Mouse (Mus musculus): ENCODE measurements at regions not wholly inside any gene's neighbourhood (a gene's known extent, or its start where the extent isn't known, plus 50 kb on each side); places are given as distances from the start of the nearest gene placed in this dataset.

DNA sequence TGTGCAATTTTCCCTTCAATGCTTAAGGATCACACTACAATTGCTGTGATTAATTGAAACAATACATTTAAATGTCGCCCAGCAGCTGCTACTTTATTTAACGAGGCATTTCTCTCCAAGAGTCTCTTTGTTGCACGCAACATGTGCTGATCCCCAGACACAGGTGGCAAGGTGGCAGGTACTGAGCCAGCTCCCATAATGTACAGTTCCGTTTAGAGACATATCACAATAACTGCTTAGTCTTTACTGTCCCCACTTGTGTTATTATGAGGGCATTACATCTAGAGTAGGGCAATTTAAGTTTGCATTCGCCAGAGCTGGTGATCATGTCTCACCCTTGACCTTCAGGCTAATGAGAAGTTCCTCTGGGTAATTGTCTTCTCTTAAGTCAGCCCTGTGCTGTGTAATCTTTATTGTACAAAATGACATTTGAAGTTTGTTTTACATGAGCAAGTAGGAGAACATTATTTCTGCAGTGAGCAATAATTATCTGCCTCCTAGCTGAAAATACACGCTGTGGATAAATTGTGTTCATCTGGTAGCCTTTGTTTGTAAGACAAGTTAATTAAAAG lies 1005.7 kb upstream of the Nudt12 start:
- no peak for DNase-seq

DNA sequence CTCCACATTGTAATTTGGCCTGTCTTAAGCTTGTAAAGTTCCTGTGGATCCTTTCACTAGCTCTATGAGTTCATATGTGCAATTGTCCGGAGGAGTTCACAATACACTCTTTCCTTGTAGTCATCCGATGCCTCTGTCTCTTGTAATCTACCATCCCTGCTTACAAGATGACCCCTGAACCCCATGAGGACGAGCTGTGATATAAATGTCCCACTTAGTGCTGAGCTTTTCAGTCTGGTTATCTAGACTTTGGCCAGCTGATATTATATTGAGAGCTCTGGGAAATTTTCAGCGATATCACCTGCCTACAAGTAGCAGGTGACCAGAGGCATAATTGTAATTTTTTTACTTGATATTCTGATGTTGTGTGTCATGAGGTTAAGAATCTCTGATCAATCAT lies 984.8 kb upstream of the Nudt12 start:
- DNase-seq, result no peak

DNA sequence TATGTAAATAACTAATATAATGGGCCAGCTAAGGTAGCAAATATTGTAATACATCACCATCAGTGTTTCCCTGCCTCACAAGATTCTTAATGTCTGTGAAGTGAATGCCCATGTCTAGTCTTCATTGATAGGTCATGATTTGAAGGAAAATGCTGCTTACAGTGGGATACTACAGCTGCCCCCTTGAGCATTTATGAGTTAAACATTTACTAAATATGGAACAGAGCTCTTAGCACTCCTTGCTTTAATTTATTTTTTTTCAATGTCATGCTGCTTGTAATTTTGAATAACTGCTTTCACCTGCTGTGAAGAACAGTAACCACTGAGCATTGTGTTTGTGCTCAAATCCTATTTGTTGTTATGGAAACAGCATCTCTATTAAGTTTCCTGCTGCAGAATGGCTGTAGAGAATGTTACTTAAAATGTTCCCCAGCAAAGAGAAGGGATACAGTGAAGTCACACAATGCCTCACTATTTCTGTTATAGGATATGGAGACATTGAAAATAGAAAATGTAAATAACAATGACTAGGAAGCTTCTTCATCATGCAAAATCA lies 966.2 kb upstream of the Nudt12 start:
- no peak for DNase-seq

DNA sequence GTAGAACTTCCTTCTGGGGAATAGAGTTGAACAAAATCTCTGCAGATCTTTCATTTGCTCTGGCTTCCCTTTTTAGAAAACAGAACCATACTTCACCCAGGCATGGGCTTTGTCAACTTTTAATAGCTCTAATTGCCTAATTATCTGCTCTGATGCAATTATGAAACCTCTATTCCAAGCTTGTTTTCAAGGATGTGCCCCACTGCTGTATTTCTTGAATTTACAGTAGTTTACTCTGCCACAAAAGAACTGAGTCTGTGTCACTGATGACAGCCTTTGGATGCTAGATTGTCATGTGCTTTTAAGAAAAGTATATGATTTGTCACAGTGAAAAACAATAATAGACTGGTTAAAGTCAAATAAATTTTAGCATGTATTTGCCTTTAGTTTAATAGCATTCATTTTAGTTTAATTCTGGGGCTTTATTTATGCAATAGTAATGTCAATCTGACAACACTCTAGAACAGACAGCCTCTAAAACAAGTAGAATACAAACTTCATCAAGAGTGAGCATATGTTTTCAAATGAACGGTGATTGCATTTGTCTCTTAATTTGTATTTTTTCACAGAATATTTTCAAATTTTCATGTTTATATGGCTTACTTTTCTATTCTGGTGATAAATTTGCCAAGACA lies 964.1 kb upstream of the Nudt12 start:
- no peak for DNase-seq

GRCm38 (mm10) chr17:59967383-59967782 lies 954.2 kb upstream of the Nudt12 start:
- no peak for DNase-seq

GRCm38 (mm10) chr17:59955300-59956057 lies 942.3 kb upstream of the Nudt12 start:
- no peak for DNase-seq

- no peak for DNase-seq
These were observed 933.3 kb upstream of the Nudt12 start for GRCm38 (mm10) chr17:59946433-59946832.

DNA sequence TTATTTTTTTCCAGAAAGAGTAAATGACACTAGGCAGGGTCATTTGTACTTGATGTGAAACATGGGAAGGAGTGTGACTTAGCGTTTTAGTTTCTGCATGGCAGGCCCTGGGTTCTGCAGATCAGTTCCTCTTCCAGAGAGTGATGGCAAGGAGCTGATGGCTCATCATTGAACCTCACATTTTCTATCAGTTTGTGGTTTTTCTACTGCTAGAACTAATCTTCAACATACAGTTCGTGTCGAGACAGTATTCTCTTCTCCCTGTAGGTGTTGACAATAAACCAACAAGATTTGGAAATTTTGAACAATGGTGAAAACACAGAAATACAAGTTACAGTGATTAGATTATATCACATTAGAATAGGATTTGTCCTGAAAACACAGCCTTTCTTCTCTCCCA lies 891.2 kb upstream of the Nudt12 start:
- DNase-seq, result no peak

DNA sequence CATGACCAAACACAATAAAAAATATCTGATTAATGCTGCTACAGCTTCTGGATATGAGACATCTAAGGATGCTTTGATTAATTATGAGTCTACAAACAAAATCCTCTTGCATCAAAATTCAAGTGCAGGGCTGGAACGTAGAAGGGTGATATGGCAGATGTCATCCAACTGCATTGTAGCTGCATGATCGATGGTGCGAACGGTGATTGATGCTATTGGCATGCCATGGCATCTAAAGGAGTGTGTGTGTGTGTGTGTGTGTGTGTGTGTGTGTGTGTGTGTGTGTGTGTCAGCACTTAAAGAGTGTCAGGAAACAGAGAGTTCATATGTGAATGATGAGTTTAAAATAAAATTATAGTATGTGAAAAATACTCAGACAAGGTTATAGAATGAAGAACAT lies 864.6 kb upstream of the Nudt12 start:
- no peak for DNase-seq

GRCm38 (mm10) chr17:59848853-59849252 lies 835.7 kb upstream of the Nudt12 start:
- no peak for DNase-seq

DNA sequence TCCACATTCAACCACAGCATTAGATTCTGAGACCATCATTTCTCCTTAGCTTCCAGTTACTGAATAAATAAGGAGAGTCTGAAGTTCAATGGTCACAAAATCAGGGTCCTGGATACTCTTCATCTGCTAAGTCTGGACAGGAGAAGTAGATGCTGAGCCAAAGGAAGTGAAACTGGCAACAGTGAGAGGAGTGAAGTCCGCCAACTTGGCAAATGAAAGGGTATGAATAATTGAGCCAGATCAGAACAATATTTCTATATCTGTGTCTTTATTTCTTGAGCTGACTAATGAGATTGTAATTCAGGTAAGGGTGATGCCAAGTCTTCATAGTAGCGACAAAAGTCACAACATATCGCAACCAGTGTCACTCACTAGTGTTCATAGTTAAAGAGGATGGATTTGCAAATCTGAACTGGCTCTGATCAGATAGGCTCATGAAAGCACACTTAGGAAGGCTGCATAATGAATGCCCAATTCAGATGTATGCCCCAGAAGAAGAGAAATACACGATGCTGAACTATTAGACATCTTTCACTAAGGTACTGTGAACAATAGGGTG lies 832.2 kb upstream of the Nudt12 start:
- DNase-seq, result no peak

DNA sequence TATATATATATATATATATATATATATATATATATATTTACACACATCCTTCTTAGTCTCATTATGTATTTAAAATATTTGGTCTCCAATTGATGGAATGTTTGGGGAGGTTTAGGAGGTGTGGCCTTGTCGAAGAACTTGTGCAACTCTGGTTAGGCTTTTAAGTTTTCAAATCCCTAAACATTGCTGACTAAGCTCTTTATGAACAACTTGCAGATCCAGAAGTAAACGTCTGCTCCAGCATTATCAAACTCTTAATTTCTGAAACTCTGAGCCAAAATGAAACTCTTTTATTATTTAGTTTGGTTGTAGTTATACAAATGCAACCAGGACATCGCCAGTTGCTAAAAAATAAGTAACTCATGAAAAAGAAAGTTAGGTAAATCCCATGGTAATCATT lies 792.7 kb upstream of the Nudt12 start:
- no peak for DNase-seq

- DNase-seq, result no peak
These were observed 780.3 kb upstream of the Nudt12 start for GRCm38 (mm10) chr17:59793434-59793833.

DNA sequence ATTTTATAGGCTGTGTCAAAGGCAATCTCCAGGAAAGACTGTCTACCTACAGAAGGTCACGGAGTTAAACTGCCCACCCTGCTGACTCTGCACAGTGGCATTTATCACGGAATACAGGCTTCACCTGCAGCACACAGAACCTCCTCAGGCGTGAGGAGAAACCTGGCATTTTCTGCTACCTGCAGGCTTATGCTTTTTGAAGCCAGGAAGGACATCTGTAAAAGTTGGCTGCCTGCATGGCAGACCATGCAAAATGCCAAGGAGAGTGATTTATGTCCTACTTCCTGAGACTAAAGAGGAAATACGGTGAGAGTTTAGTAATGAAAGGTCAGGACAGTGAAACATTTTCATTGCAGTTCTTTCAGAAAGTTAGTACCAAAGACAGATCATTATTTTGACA lies 779.6 kb upstream of the Nudt12 start:
- peak; percentile 26 to 30 for DNase-seq

DNA sequence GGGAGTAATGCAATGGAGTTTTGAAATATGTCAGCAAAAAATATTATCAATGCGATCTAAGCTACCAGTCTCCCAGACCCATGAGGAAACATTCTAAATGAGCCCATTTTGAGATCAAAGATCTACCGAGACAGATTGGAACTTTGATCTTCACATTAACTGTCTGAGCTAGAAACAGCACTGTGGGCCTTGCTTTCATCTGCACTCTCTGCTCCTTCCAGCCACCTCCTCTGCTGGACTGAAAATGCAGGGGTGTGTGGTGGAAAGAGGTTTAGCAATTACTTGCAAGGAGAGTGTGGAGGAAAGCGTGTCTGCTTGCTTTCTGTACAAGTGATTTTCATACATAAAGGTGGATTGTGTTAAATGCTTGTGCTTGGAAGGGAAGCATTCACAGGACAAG lies 760.9 kb upstream of the Nudt12 start:
- DNase-seq, result no peak

DNA sequence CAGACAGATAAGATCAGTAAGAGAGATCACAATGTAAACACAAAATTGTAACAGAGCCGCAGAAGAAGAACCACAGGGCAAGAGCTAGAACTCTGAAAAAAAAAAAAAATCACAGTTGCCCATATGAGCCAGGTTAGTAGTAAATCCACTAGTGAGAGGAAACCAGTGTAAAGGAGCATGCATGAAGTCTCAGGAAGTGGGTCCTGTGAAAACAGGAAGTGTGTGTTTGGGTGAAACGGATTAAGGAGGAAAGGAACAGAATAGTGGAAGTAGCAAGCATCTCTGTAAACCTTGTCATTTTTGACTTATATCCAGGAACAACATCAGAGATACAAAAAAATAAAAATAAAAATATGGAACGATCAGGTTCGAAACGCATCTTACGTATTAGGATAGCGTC lies 753.4 kb upstream of the Nudt12 start:
- no peak for DNase-seq

DNA sequence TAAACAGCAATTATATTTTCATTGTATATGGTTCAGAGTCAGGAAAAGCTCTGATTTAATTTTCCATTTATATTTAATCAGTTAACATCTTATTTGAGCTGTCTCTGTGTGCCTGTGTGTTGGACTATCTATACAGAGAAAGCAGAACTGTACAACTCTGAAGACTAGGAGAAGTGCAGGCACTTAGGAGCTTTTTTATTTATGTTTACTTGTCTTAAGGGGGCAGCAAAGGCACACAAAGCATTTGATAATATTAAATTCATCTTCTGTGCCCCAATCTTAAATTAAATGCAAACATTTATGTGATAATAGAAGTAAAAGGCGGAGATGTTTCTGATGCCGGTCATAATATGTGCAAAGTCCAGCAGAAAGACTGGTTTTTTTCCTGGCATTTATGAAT lies 751.3 kb upstream of the Nudt12 start:
- no peak for DNase-seq

DNA sequence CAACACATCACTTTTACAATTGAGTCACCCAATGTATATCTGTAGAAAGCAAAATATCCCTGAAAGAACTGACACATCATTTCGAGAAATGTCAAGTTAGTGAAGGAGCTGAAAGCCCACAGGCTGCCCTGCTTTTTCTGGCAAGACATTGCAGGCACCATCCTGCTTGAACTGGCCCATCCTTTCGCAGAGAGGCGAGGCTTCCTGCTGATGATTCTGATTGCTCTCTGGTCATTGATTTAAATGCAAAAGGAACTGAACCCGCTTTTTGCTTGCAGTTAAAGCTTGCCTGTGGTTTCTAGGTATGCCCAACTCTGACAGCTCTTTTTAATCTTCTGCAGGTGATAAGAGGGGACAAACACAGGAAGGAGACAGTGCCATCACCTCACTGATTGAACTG lies 748.9 kb upstream of the Nudt12 start:
- no peak for DNase-seq

DNA sequence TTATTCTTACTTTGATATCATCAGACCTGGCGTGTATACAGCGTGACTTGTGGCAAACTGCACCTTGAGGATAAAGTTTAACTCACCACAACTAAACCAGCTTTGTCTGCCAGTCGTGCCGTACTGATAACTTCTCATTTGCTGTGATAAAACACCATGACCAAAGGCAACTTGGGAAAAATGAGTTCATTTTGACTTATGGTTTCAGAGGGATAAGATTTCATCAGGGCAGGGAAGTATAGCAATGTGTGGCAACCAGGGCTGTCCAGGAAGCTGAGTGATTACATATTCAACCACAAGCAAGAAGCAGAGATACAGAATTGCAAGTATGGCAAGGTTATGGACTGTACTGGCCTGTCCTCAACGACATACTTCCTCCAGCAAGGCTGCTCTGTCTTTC lies 747.7 kb upstream of the Nudt12 start:
- no peak for DNase-seq

DNA sequence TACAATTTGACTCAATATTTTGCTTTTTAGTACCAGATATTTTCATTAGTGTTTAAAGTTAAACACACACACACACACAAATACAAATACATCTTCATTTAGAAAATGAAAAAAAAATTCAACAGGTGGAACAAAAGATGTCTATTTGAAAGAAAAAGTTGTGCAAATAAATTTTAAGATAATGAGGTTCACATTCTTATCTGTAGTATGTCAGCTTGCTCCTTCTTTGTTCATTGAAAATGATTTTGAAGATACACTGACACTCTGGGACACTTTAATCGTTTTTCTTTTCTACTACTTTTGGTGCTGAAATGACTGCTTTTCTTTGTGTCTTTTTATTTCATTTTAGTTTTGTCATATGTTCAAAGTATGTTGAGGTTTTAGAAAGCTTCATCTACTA lies 732.9 kb upstream of the Nudt12 start:
- no peak for DNase-seq

Data from cerebellum, postnatal 36 days (tissue).